In the genomic region with DNA sequence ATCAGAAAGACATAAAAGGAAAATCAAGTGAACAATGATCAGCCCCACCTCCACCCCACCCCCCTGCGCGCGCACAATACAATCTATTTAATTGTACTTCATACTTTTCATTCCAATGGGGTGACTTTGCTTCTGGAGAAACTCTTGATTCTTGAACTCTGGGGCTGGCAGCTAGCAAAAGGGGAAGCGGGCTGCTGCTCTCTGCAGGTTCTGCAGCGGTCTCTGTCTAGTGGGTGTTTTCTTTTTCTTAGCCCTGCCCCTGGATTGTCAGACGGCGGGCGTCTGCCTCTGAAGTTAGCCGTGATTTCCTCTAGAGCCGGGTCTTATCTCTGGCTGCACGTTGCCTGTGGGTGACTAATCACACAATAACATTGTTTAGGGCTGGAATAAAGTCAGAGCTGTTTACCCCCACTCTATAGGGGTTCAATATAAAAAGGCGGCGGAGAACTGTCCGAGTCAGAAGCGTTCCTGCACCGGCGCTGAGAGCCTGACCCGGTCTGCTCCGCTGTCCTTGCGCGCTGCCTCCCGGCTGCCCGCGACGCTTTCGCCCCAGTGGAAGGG, we compare ENCODE assay signal across 8 mouse cellular contexts. TPM values are rescaled to one million over a fixed set of nuclear protein-coding genes. Genes with fewer than 3 reads are reported as not detected.
A peak's percentile ranks its signal among the peaks of the same experiment; 100 is the strongest.
DNase-seq lines count a peak whose midpoint lies in the region; ATAC-seq lines count a peak whose summit lies in the region.

A gene (plus strand): TSS at position 316 of the 561 bp plus-strand sequence.

- under 1% methylated on average over 26 of the region's 26 CpGs for WGBS in hindbrain, embryonic 15.5 days
- under 1% methylated on average over 26 of the region's 26 CpGs for WGBS in limb, embryonic 13.5 days
- WGBS in midbrain, embryonic 11.5 days = under 1% methylated on average over 26 of the region's 26 CpGs

- peak; percentile 22 for DNase-seq in right cerebral cortex, postnatal 4 days
- DNase-seq in right cerebral cortex, postnatal 14 days = no peak
- DNase-seq in c-Kit-positive CD71-positive TER-119-negative erythroid progenitor cells, embryonic 14.5 days (ENCODE audit: low read depth) = peak; percentile 27
- peak; percentile 10 to 16 for DNase-seq in gastrocnemius, adult 8-10 months (ENCODE audit: low spot score in 2 of 2)
- peak; percentile 96 for DNase-seq in midbrain, embryonic 11.5 days (ENCODE audit: low spot score, missing footprints)
- peak; percentile 68 for DNase-seq in splenic B cell, adult 2 months (ENCODE audit: low read depth, low spot score)

- no peaks in the 10 kb centered on the region for H3K9me3 ChIP-seq in hindbrain, embryonic 15.5 days
- H3K9me3 ChIP-seq in limb, embryonic 13.5 days = no peaks in the 10 kb centered on the region
- H3K9me3 ChIP-seq in midbrain, embryonic 11.5 days (ENCODE audit: control insufficient read depth, low read length) = no peaks in the 10 kb centered on the region

- peak within 1 kb of the TSS; percentile 69 for H3K4me2 ChIP-seq in hindbrain, embryonic 15.5 days
- H3K4me2 ChIP-seq in limb, embryonic 13.5 days (replicated peaks) = peak within 1 kb of the TSS; percentile 81
- H3K4me2 ChIP-seq in midbrain, embryonic 11.5 days = peak within 1 kb of the TSS; percentile 72

- peaks cover 19% of the 10 kb centered on the region for H3K27me3 ChIP-seq in hindbrain, embryonic 15.5 days
- H3K27me3 ChIP-seq in limb, embryonic 13.5 days = peaks cover 58% of the 10 kb centered on the region
- peaks cover 12% of the 10 kb centered on the region for H3K27me3 ChIP-seq in midbrain, embryonic 11.5 days (ENCODE audit: control insufficient read depth, insufficient read depth, low read length)
- H3K27me3 ChIP-seq in splenic B cell, adult 2 months (ENCODE audit: control insufficient read depth, insufficient read depth, low read length, poor library complexity, severe bottlenecking) = no peaks in the 10 kb centered on the region; the same call in 1 of the 2 replicates

- ATAC-seq in hindbrain, embryonic 15.5 days (ENCODE audit: low FRiP score, low read depth) = peak; percentile 67
- ATAC-seq in limb, embryonic 13.5 days (ENCODE audit: low FRiP score, low read depth) = peak; percentile 38; the same call in 1 of the 2 replicates
- ATAC-seq in midbrain, embryonic 11.5 days (ENCODE audit: low FRiP score) = peak; percentile 67; the same call in 1 of the 2 replicates

- H3K9ac ChIP-seq in hindbrain, embryonic 15.5 days = peak within 1 kb of the TSS; percentile 33
- peak within 1 kb of the TSS; percentile 59 for H3K9ac ChIP-seq in limb, embryonic 13.5 days
- H3K9ac ChIP-seq in midbrain, embryonic 11.5 days (ENCODE audit: low read length) = peak within 1 kb of the TSS; percentile 21; the same call in 1 of the 2 replicates

- no peak within 1 kb of the TSS for H3K27ac ChIP-seq in hindbrain, embryonic 15.5 days (replicated peaks)
- H3K27ac ChIP-seq in limb, embryonic 13.5 days = no peak within 1 kb of the TSS
- no peak within 1 kb of the TSS for H3K27ac ChIP-seq in midbrain, embryonic 11.5 days (ENCODE audit: low read depth, low read length)

- H3K4me1 ChIP-seq in hindbrain, embryonic 15.5 days (replicated peaks) = peaks cover 20% of the 10 kb centered on the region
- H3K4me1 ChIP-seq in limb, embryonic 13.5 days = peaks cover 34% of the 10 kb centered on the region
- peaks cover 15% of the 10 kb centered on the region for H3K4me1 ChIP-seq in midbrain, embryonic 11.5 days (ENCODE audit: control insufficient read depth, insufficient read depth, low read length)

- peak within 1 kb of the TSS; percentile 41 for H3K4me3 ChIP-seq in hindbrain, embryonic 15.5 days
- H3K4me3 ChIP-seq in limb, embryonic 13.5 days = peak within 1 kb of the TSS; percentile 46
- H3K4me3 ChIP-seq in midbrain, embryonic 11.5 days (ENCODE audit: low read depth, low read length) = peak within 1 kb of the TSS; percentile 38

- no peaks in the 10 kb centered on the region for H3K36me3 ChIP-seq in hindbrain, embryonic 15.5 days
- no peaks in the 10 kb centered on the region for H3K36me3 ChIP-seq in limb, embryonic 13.5 days
- no peaks in the 10 kb centered on the region for H3K36me3 ChIP-seq in midbrain, embryonic 11.5 days (ENCODE audit: control insufficient read depth, insufficient read depth, low read length)
- H3K36me3 ChIP-seq in splenic B cell, adult 2 months (ENCODE audit: control insufficient read depth, insufficient read depth, low read length, poor library complexity, severe bottlenecking) = no peaks in the 10 kb centered on the region

RNA-seq across cellular contexts. Expression of the gene that starts here (rescaled TPM):
- total RNA-seq in gastrocnemius, adult 8-10 months (2022) = 1 to 10 TPM in 3 of 4 experiments, under 1 TPM in 1; 0.41 to 1.8 (median 1.3) TPM
- polyA plus RNA-seq in hindbrain, embryonic 15.5 days (2015; fragmentation: Nextera tagmentation; extraction: Ambion mirVana) = 1.9 and 2.5 TPM in 2 replicates
- polyA plus RNA-seq in limb, embryonic 13.5 days (2015; fragmentation: Nextera tagmentation; extraction: Ambion mirVana) = 2.6 and 2.8 TPM in 2 replicates
- polyA plus RNA-seq in midbrain, embryonic 11.5 days (2014; fragmentation: Nextera tagmentation; extraction: Ambion mirVana) = 1.9 and 2.2 TPM in 2 replicates
